In genomic region chr8:12396501-12397345, GRCm38 (mm10) we compare ENCODE assay signal across 11 mouse cellular contexts. TPM values are rescaled to one million over a fixed set of nuclear protein-coding genes. Genes with fewer than 3 reads are reported as not detected.
DNase-seq lines count a peak whose midpoint lies in the region; ATAC-seq and TF ChIP-seq lines count a peak whose summit lies in the region.
"Had no signal": no experiment of that assay in that cellular context is flagged by ENCODE, and none has a peak within 500 bp of the region (broad histone marks: within the 10 kb centered on the region; RNA-seq: fewer than 3 reads in every experiment).

No protein-coding gene starts in this region.

- H3K4me3 ChIP-seq in kidney, embryonic 14.5 days (ENCODE audit: low read length) = peak overlapping the region; percentile 30
- H3K4me3 ChIP-seq in kidney, adult 2 months (ENCODE audit: insufficient read depth, low read depth, low read length) = no peak overlapping the region
- peak overlapping the region; percentile 44 for H3K4me3 ChIP-seq in cortical plate, adult 2 months (ENCODE audit: insufficient read depth, low read length)
- peak overlapping the region; percentile 53 for H3K4me3 ChIP-seq in hindbrain, embryonic 13.5 days
- H3K4me3 ChIP-seq in midbrain, embryonic 15.5 days = peak overlapping the region; percentile 48
- H3K4me3 ChIP-seq: erythroblast, embryonic 14.5 days had no signal

- no peak for TF ChIP-seq CTCF in kidney, adult 2 months (conservative IDR thresholded peaks at IDR 0.05; ENCODE audit: insufficient read depth, insufficient read length, low read depth, low read length)
- no peak for TF ChIP-seq CTCF in cortical plate, adult 2 months (IDR thresholded peaks at IDR 0.05; ENCODE audit: extremely low read depth, insufficient read depth, low read length)

- peaks cover 98% of the 10 kb centered on the region for H3K27me3 ChIP-seq in kidney, embryonic 14.5 days (ENCODE audit: control insufficient read depth, insufficient read depth, low read length)
- peaks cover 26% of the 10 kb centered on the region for H3K27me3 ChIP-seq in kidney, adult 2 months (replicated peaks; ENCODE audit: control insufficient read depth, insufficient read depth, low read length)
- peaks cover 88% of the 10 kb centered on the region for H3K27me3 ChIP-seq in hindbrain, embryonic 13.5 days
- H3K27me3 ChIP-seq in midbrain, embryonic 15.5 days (replicated peaks) = peaks cover 38% of the 10 kb centered on the region

- WGBS in kidney, embryonic 14.5 days = under 1% methylated on average over 95 of the region's 118 CpGs
- WGBS in kidney, adult 2 months = 2% methylated on average over 113 of the region's 118 CpGs
- under 1% methylated on average over 99 of the region's 118 CpGs for WGBS in hindbrain, embryonic 13.5 days
- under 1% methylated on average over 102 of the region's 118 CpGs for WGBS in midbrain, embryonic 15.5 days

- H3K27ac ChIP-seq in kidney, embryonic 14.5 days (ENCODE audit: low read depth, low read length) = no peak overlapping the region
- no peak overlapping the region for H3K27ac ChIP-seq in kidney, adult 2 months (ENCODE audit: insufficient read depth, low read depth, low read length)
- peak overlapping the region; percentile 89 for H3K27ac ChIP-seq in cortical plate, adult 2 months (ENCODE audit: insufficient read depth, low read length)
- peak overlapping the region; percentile 88 for H3K27ac ChIP-seq in hindbrain, embryonic 13.5 days
- H3K27ac ChIP-seq in midbrain, embryonic 15.5 days = peak overlapping the region; percentile 75

- H3K9me3 ChIP-seq in kidney, embryonic 14.5 days (ENCODE audit: control insufficient read depth, low read length) = no peaks in the 10 kb centered on the region
- H3K9me3 ChIP-seq in hindbrain, embryonic 13.5 days = no peaks in the 10 kb centered on the region
- H3K9me3 ChIP-seq in midbrain, embryonic 15.5 days = no peaks in the 10 kb centered on the region

- no peak for DNase-seq in kidney, adult 2 months
- no peak for DNase-seq in spleen, postnatal 36 days (ENCODE audit: low spot score in 2 of 2)
- no peak for DNase-seq in right cerebral cortex, adult 18-20 months
- DNase-seq in ovary, postnatal 36 days (ENCODE audit: low spot score) = no peak
- DNase-seq: lung, postnatal 14 days had no signal

- H3K4me2 ChIP-seq in kidney, embryonic 14.5 days (replicated peaks; ENCODE audit: low read depth, low read length) = peak overlapping the region; percentile 40
- peak overlapping the region; percentile 55 for H3K4me2 ChIP-seq in hindbrain, embryonic 13.5 days
- peak overlapping the region; percentile 60 for H3K4me2 ChIP-seq in midbrain, embryonic 15.5 days

- peaks cover 16% of the 10 kb centered on the region for H3K4me1 ChIP-seq in kidney, embryonic 14.5 days (ENCODE audit: control insufficient read depth, insufficient read depth, low read length)
- H3K4me1 ChIP-seq in kidney, adult 2 months (ENCODE audit: control insufficient read depth, insufficient read depth, low read length) = no peaks in the 10 kb centered on the region
- H3K4me1 ChIP-seq in cortical plate, adult 2 months (ENCODE audit: control insufficient read depth, insufficient read depth, low read length) = no peaks in the 10 kb centered on the region
- peaks cover 39% of the 10 kb centered on the region for H3K4me1 ChIP-seq in hindbrain, embryonic 13.5 days (replicated peaks)
- peaks cover 41% of the 10 kb centered on the region for H3K4me1 ChIP-seq in midbrain, embryonic 15.5 days

- TF ChIP-seq POLR2A in kidney, adult 2 months (IDR thresholded peaks at IDR 0.05; ENCODE audit: low read depth, low read length) = no peak
- no peak for TF ChIP-seq POLR2A in cortical plate, adult 2 months (IDR thresholded peaks at IDR 0.05; ENCODE audit: extremely low read depth, insufficient read depth, low read length)

- ATAC-seq in kidney, embryonic 14.5 days (ENCODE audit: low FRiP score, low TSS enrichment) = no peak; the same call in 1 of the 2 replicates
- ATAC-seq in hindbrain, embryonic 13.5 days (ENCODE audit: low FRiP score) = 0 out of 2 replicates have a peak, but pooled peaks have one; percentile 5
- ATAC-seq in midbrain, embryonic 15.5 days (replicated peaks) = peak; percentile 0

- H3K9ac ChIP-seq in kidney, embryonic 14.5 days (ENCODE audit: low read depth, low read length) = no peak overlapping the region
- H3K9ac ChIP-seq in hindbrain, embryonic 13.5 days = peak overlapping the region; percentile 83
- peak overlapping the region; percentile 39 for H3K9ac ChIP-seq in midbrain, embryonic 15.5 days

- no peaks in the 10 kb centered on the region for H3K36me3 ChIP-seq in kidney, embryonic 14.5 days (ENCODE audit: control insufficient read depth, insufficient read depth, low read length)
- no peaks in the 10 kb centered on the region for H3K36me3 ChIP-seq in kidney, adult 2 months (ENCODE audit: control insufficient read depth, insufficient read depth, low read length)
- no peaks in the 10 kb centered on the region for H3K36me3 ChIP-seq in hindbrain, embryonic 13.5 days
- H3K36me3 ChIP-seq in midbrain, embryonic 15.5 days (replicated peaks) = no peaks in the 10 kb centered on the region
- H3K36me3 ChIP-seq: G1E had no signal

RNA-seq across cellular contexts. Expression of gene Sox1, which starts 1.6 kb away (rescaled TPM):
- not detected in 2 replicates for polyA plus RNA-seq in kidney, embryonic 14.5 days (2014; fragmentation: Nextera tagmentation; extraction: Ambion mirVana)
- not detected in 2 replicates for polyA plus RNA-seq in kidney, adult 2 months (2012; rRNA removed)
- polyA plus RNA-seq in cortical plate, adult 2 months (2012; rRNA removed) = 6.1 and 6.8 TPM in 2 replicates
- polyA plus RNA-seq in hindbrain, embryonic 13.5 days (2015; fragmentation: Nextera tagmentation; extraction: Ambion mirVana) = 2.0 and 2.4 TPM in 2 replicates
- polyA plus RNA-seq in midbrain, embryonic 15.5 days (2015; fragmentation: Nextera tagmentation; extraction: Ambion mirVana) = 2.2 and 2.4 TPM in 2 replicates
- polyA plus RNA-seq: G1E had no signal

Comparison
In these comparisons a context has a peak if more than half of its experiments do, and no peak if none do; other contexts are left out.
1. H3K27ac ChIP-seq: peak in cortical plate, adult 2 months (single experiment), hindbrain, embryonic 13.5 days (single experiment) and midbrain, embryonic 15.5 days (single experiment); none in kidney, embryonic 14.5 days (single experiment) and kidney, adult 2 months (single experiment).
2. Peak in every context shown above with its lines, with median percentiles within 50 percentile points of each other: H3K4me2 ChIP-seq.